8 mouse cellular contexts compared by ENCODE assay signal in the genomic region with DNA sequence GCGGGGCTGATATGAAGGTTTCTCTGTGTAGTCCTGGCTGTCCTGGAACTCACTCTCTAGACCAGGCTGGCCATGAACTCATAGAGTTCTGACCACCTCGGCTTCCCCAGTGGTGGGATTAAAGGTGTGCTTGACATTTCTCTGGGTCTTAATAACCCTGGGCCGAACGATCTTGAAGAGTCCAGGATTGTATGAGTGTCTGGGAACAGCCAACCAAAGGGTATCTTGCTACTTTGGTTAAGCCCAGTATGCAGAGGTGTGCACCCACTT. TPM values are rescaled to one million over a fixed set of nuclear protein-coding genes. Genes with fewer than 3 reads are reported as not detected.
DNase-seq lines count a peak whose midpoint lies in the region; ATAC-seq and TF ChIP-seq lines count a peak whose summit lies in the region.

No protein-coding gene starts in this region.

- TF ChIP-seq EP300 in liver, embryonic 14.5 days (IDR thresholded peaks at IDR 0.05; ENCODE audit: low read depth): no peak

- no peak for ATAC-seq in liver, embryonic 14.5 days (ENCODE audit: insufficient read depth)
- no peak for ATAC-seq in CD4-positive, CD25-positive, alpha-beta regulatory T cell, adult 4 months

- DNase-seq in cerebellum, adult 9-10 months: peak; percentile 63
- DNase-seq in cerebellum, postnatal 10 days: no peak
- DNase-seq in spleen, adult 2 months (ENCODE audit: low read depth in 1 of 2, low spot score in 2 of 2): no peak
- DNase-seq in spleen, postnatal 10 days (ENCODE audit: low spot score in 2 of 2): no peak
- DNase-seq in liver, embryonic 14.5 days (ENCODE audit: low read depth in 3 of 3, low spot score in 3 of 3): no peak
- DNase-seq in ovary, postnatal 14 days (ENCODE audit: low spot score): no peak
- no peak for DNase-seq in spleen, postnatal 14 days (ENCODE audit: low spot score in 2 of 2)

- H3K4me2 ChIP-seq in liver, embryonic 14.5 days (ENCODE audit: low read depth): peak overlapping the region; percentile 21

- TF ChIP-seq POLR2A in spleen, adult 2 months (IDR thresholded peaks at IDR 0.05; ENCODE audit: low read depth, low read length): no peak

- no peaks in the 10 kb centered on the region for H3K9me3 ChIP-seq in liver, embryonic 14.5 days (ENCODE audit: control insufficient read depth, low read length)

- 78% methylated on average over 4 of the region's 4 CpGs for WGBS in spleen, adult 2 months
- 66% methylated on average over 4 of the region's 4 CpGs for WGBS in liver, embryonic 14.5 days (ENCODE audit: insufficient replicate concordance)

- H3K4me1 ChIP-seq in spleen, adult 2 months (ENCODE audit: control insufficient read depth, insufficient read depth, insufficient read length): peaks cover 7% of the 10 kb centered on the region; the same call in 1 of the 2 replicates
- H3K4me1 ChIP-seq in liver, embryonic 14.5 days (replicated peaks; ENCODE audit: control insufficient read depth in 2 of 2, insufficient read depth in 2 of 2, low read length in 1 of 2): peaks cover 0 to 8% of the 10 kb centered on the region in 2 experiments; a peak in 2 of 4 replicates

- TF ChIP-seq CTCF in spleen, adult 2 months (IDR thresholded peaks at IDR 0.05; ENCODE audit: extremely low read depth, insufficient read depth, insufficient read length, insufficient replicate concordance): no peak
- TF ChIP-seq CTCF in liver, embryonic 14.5 days (IDR thresholded peaks at IDR 0.05; ENCODE audit: low read depth): no peak

- H3K9ac ChIP-seq in liver, embryonic 14.5 days (replicated peaks): no peak overlapping the region

- H3K27ac ChIP-seq in spleen, adult 2 months (ENCODE audit: insufficient read depth, low read length): peak overlapping the region; percentile 74
- H3K27ac ChIP-seq in liver, embryonic 14.5 days: no peak overlapping the region

- no peaks in the 10 kb centered on the region for H3K27me3 ChIP-seq in spleen, adult 2 months (ENCODE audit: control insufficient read depth, insufficient read depth, low read length)
- H3K27me3 ChIP-seq in liver, embryonic 14.5 days (ENCODE audit: control insufficient read depth, insufficient read depth, low read length): no peaks in the 10 kb centered on the region; the same call in 1 of the 2 replicates

- H3K36me3 ChIP-seq in spleen, adult 2 months (ENCODE audit: control insufficient read depth, insufficient read depth, low read length): no peaks in the 10 kb centered on the region
- H3K36me3 ChIP-seq in liver, embryonic 14.5 days (replicated peaks; ENCODE audit: control insufficient read depth, insufficient read depth, low read depth): no peaks in the 10 kb centered on the region

- no peak overlapping the region for H3K4me3 ChIP-seq in spleen, adult 2 months (ENCODE audit: extremely low read depth, insufficient read depth, insufficient read length)
- H3K4me3 ChIP-seq in liver, embryonic 14.5 days (ENCODE audit: insufficient read depth in 1 of 2, low read depth in 2 of 2, low read length in 2 of 2): no peak overlapping the region

RNA-seq across cellular contexts. Expression of a gene that starts 0.2 kb away (rescaled TPM):
- polyA plus RNA-seq in spleen, adult 2 months (2012; rRNA removed): 22.9 and 23.6 TPM in 2 replicates
- 4.1 and 4.6 TPM in 2 replicates for polyA plus RNA-seq in liver, embryonic 14.5 days (2012; rRNA removed)
- polyA plus RNA-seq in liver, embryonic 14.5 days (2014; fragmentation: Nextera tagmentation; extraction: Ambion mirVana): 4.7 and 5.0 TPM in 2 replicates
- polyA plus RNA-seq in CD4-positive, CD25-positive, alpha-beta regulatory T cell, adult 4 months (2017; shearing (Covaris generic)): 10 to 100 TPM; 10.2 to 14.3 TPM

RNA-seq across cellular contexts. Expression of a gene that starts 13.1 kb away (rescaled TPM):
- 0.26 TPM in 1 of 2 replicates, not detected in the other for polyA plus RNA-seq in spleen, adult 2 months (2012; rRNA removed)
- polyA plus RNA-seq in liver, embryonic 14.5 days (2012; rRNA removed): 0.01 and 0.02 TPM in 2 replicates
- polyA plus RNA-seq in liver, embryonic 14.5 days (2014; fragmentation: Nextera tagmentation; extraction: Ambion mirVana): 0.03 TPM in 1 of 2 replicates, not detected in the other
- not detected for polyA plus RNA-seq in CD4-positive, CD25-positive, alpha-beta regulatory T cell, adult 4 months (2017; shearing (Covaris generic))

RNA-seq across cellular contexts. Expression of a gene that starts 36.3 kb away (rescaled TPM):
- 63.5 and 84.1 TPM in 2 replicates for polyA plus RNA-seq in spleen, adult 2 months (2012; rRNA removed)
- polyA plus RNA-seq in liver, embryonic 14.5 days (2012; rRNA removed): 0.26 and 0.29 TPM in 2 replicates
- polyA plus RNA-seq in liver, embryonic 14.5 days (2014; fragmentation: Nextera tagmentation; extraction: Ambion mirVana): 0.37 and 0.52 TPM in 2 replicates
- polyA plus RNA-seq in CD4-positive, CD25-positive, alpha-beta regulatory T cell, adult 4 months (2017; shearing (Covaris generic)): 100 to 1,000 TPM; 529 to 771 TPM

RNA-seq across cellular contexts. Expression of a gene that starts 41.2 kb away (rescaled TPM):
- 1,941 and 2,027 TPM in 2 replicates for polyA plus RNA-seq in spleen, adult 2 months (2012; rRNA removed)
- polyA plus RNA-seq in liver, embryonic 14.5 days (2012; rRNA removed): 57.5 and 69.6 TPM in 2 replicates
- 108 and 117 TPM in 2 replicates for polyA plus RNA-seq in liver, embryonic 14.5 days (2014; fragmentation: Nextera tagmentation; extraction: Ambion mirVana)
- 1,000 to 10,000 TPM; 2,983 to 4,093 TPM for polyA plus RNA-seq in CD4-positive, CD25-positive, alpha-beta regulatory T cell, adult 4 months (2017; shearing (Covaris generic))

Comparison
In these comparisons a context has a peak if more than half of its experiments do, and no peak if none do; other contexts are left out.
1. RNA of a gene that starts 36.3 kb away (polyA plus RNA-seq): 529 to 771 TPM in CD4-positive, CD25-positive, alpha-beta regulatory T cell, adult 4 months and 63.5 to 84.1 TPM in spleen, adult 2 months; 0.26 to 0.52 TPM in liver, embryonic 14.5 days; every median in the first group is over 10 times any median in the second.